Mouse (Mus musculus): ENCODE results near the gene Zfp160.
"Not testable (repeated sequence)": the region's sequence is repeated elsewhere in the genome, so short reads cannot be mapped to it uniquely, and the experiment has no call there.

Zfp160 gene

DNA sequence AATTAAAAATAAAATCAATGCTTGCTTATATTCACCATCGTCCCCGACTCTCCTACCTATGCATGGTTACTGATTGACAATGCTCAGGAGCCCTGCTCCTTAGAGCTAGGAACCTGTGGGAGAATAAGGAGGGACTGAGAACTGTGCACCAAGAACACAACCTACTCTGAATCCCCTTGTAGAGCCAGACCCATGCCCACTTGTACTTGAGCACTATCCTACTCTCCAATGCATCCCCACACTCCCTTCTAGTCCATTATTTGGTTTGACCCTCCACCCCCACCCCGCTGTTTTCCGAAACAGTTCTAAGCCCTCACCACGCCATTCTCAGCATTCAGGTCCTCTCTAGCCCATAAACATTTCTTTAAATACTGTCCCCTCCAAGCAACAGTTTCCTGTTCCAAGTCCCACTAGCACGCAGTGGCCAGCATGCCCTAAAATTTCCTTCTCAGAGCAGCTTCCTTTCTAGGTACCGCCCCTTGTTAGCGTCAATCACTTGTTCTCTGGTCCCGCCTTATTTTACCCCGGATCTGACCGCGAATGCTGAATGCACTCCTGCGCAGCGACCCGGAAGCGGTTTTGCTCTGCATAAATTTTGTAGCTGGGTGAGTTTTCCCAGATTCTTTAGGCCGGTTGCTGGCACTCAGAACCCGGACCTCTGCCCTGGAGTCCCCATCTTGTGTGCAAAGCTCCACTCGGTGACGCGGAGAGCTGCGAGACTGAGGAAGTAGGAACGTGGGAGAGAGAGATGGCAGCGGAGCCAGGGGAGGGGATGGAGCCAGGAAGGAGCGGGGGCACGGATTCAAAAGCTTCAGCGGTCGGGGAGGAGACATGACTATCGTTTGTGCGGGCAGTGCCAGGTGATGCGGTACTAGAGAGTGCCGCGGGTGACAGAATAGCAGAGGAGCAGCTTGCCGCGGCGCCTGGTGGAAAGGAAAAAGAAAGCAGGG is at the start of gene Zfp160:
Gene Zfp160, plus strand, starts transcription at position 522 of the 950 bp plus-strand sequence.
- peak; percentile 94 for DNase-seq

DNA sequence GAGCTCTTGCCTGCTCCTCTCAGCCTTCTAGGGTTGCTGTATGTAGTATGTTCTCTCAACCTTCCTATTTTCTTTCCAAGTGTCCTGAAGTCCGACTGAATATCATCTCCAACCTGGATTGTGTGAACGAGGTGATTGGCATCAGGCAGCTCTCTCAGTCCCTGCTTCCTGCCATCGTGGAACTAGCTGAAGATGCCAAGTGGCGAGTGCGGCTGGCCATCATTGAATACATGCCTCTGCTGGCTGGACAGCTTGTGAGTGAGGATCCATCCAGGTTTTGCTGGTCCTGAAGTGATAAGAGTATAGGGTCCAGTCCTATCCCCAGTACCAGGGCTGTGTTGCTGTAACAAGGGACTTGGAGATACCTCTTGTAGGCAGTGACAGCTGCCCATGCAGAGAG is 48.3 kb upstream of the Zfp160 start:
- no peak for DNase-seq

DNA sequence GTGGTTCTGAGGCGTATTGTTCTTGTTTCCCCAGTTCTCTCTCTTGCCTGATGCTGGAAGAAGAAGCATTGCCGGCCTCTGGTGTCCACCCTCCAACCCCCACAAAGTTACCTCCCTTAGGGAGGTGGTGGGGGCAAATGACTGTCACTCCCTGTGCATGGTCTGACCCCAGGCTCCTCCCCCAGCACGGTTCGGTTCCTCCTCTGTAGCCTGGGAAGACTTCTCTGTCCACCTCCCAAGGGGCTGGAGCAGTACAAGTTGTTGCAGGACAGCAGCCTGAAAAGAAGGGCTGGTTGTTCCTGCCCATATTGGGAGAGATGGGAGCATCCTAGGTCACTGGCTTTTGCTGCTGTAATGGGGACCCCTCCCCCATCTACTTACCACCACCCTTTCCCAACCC is 43.3 kb upstream of the Zfp160 start:
- no peak for DNase-seq

DNA sequence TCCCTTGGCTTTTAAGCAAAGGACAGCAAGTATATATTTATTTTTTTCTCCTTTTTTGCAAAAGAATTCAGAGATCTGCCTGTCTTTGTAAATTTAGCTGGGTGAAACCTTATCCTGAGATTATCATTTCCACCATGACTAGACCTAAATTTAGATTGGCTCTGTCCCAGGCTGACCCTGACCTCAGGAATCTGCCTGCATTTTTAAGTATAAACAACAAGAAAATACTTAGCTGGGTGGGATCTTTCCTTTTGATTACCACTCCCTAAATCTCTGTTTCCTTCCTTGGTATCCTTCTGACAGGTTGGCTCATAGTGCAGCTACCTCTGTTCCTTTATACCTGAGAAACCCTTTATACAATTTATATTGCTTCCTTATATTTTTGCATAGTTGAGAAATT is 42.0 kb upstream of the Zfp160 start:
- DNase-seq = no peak

DNA sequence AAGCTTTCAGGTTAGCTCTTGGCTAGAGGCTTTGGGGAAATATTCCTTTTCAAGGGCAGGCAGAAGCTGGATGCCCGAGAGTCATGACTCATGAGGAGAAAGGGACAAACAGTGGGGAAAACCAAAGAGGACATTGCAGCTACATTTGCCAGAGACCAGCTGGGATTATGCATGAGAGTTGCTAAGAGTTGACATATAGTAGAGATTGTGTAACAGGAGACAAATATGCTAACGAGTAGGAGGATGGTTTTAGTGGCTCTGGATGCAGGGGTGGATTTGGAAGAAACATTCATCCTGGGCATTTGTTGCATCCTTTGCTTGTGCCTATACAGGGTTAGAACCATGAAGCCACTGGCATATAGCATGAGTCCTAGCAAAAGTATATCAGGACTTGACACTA is 15.0 kb upstream of the Zfp160 start:
- DNase-seq = no peak

DNA sequence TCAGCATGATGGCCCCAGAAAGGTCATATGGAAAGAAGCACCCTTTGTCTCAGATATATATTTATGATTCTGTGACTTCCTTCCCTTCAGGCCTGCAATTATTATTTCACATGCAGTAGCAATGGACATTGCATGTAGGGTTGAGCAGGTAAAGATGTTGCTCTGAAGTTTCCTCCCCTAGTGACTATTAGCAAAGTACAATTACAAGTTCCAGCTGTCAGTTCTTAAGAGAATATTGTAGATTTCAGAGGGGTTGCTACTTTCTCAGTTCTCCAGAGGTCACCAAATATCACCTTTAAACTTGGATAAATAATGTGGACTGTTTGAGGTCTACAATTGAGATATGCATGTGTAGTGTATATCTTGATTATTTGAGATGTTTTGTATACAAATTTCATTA is 12.3 kb upstream of the Zfp160 start, which contains the start of gene Vmn1r233:
Gene Vmn1r233, minus strand, starts transcription at position 101 of the 400 bp plus-strand sequence.
- DNase-seq = no peak

DNA sequence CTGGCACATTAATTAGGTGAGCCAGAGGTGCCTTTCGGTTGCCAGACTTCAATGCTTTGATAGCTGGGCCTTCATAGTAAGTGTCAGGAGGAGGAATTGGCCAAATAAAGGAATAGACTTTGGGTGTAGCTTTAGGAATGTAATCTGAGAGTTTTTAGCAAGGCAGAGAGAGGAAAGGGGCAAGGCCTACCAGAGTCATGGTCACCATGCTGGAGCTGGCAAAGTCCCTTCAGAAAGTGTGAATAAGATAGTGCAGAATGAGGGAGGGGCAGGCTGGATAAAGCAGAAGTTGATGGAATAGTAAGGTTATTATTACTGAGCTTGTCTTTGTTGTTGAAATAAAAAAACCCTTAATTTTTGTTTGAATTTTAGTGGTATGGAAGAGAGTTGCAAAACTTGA is 1.0 kb downstream of the Zfp160 start:
- no peak for DNase-seq

DNA sequence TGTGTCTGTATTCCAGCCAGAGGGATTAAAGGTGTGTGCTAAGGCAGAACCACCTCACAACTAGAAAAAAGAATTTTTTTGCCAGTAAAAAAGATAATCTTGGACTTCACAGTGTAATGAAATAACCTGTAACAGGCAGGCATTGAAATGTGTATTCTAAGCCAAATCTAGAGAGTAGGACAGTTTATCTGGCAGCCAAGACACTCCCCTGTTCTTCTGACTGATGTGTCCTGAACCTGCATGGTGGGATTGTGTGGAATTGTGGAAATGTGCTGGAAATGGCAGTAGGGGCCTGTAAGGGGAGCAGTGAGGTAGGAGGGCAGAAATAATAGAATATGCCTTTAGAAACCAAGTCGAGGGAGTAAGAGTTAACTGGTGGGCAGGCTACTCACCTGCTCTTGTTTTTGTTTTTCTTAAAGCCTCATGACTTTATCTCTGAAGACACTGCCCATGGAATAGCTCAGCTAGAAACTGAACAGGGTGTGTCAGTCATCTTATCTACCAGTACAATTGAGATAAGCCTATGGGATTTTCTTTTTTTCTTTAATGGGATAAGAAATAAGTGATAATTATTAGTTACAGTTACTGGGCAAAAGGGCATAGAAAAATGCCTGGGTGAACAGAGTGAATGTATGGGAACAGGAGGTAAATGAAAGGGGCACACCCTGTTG is 9.8 kb downstream of the Zfp160 start:
- no peak for DNase-seq

DNA sequence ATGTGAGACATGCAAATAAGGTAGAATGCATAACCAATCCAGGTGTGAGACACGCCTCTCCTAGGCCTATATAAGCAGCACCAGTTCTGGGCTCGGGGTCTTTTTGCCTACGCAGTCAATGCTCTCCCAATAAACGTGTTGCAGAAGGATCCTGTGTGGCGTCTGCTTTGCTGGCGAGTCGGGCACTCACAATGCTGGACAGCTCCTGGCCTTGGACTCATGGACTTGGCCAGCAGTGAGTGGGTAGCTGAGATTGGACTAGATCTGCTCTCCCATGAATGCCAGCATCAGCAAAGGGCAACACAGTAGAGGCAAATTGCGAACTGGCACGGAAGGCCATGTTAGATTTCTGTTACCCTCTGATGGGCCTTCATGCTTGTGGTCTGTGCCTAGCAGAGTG is 39.3 kb downstream of the Zfp160 start:
- not testable (repeated sequence) for DNase-seq

DNA sequence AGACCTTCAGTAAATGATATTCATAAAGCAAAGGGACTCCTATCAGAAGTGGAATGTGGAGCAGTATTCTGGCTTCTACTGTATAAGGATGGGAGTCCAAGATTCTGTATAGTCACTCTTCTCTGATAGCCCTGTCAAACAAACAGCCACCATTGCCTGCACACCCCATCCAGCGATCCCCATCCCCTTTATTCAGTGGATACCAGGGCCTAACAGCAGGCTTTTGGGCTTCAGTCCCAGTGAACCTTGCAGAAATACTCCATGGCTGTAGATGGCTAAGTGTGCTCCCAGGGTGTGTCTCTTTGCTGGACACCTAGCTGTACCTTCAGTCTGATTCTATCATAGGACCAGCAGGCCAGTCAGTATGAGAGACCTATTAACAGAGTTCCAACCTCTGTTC is 42.2 kb downstream of the Zfp160 start:
- no peak for DNase-seq

DNA sequence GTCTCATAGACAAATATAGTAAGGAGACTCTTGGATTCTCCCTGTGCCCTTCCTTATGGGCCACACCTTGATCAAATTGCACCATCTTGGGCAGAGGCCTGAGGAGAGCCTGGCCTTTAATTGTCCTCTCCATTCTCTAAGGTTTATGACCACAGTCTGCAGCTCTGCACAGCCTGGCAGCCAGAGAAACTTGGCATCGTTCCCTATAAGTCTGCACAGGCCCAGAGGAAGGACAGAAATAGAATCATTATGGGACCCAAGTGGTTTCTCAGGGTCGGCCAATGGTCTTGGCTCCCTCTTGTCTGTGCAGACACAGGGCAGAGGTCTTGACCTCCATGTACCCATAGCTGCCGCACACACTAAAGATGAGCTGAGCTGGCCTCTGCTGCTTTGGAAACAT is 42.6 kb downstream of the Zfp160 start:
- DNase-seq = not testable (repeated sequence)

DNA sequence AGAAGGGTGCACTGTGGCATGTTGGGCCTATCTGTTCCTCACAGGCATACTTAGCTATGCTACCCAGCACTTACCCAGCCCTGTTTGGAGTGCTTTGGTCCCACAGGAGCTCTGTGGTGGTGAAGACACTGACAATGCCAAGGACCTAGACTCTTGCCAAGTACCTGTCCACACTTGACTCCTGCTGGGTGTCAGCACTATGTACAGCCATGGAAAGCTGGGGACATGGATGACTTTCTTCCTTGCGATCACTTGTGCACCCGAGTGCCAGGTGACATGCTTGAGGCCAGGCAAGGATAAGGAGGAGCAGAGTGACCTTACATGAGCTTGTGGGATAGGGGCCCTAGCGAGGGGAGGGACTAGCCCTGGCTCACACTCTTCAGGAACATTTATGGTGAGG is 43.2 kb downstream of the Zfp160 start:
- DNase-seq = not testable (repeated sequence)

DNA sequence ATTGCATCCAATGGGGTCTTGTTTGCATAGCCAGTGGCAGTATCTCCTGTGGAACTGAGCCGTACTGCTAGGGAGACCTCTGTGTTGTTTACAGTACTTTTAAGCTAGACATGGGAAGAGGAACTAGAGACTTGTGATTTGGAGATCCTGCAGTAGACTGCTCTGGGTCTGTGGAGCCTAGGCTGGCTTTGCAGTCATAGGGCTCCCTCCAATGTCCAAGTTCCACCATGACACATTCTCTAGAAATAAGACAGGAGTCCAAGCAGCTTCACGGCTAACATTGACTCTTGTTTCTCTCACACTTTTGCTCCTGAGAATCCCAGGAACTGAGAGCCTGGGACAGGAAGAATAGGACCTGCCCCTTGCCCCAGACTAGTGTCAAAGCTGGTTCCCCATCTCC is 44.6 kb downstream of the Zfp160 start:
- DNase-seq = no peak

DNA sequence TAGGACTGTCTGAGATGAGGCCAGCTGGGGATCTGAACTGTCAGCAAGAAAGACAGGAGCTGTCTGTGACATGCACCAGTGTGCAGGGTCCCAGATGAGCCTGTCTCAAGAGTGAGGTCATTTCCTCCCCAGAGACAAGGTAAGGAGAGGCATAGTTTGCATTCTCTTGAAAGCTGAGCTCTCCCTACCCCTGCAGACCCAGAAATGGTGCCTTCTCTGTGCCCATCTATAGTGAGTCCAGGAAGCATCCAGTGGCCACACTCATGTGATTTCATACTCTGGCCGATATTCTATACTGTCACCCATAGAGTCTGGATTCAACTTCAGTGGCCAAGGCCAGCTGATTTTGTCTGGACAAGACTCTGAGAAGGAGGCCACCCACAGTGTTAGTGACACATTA is 46.4 kb downstream of the Zfp160 start:
- DNase-seq = not testable (repeated sequence)

DNA sequence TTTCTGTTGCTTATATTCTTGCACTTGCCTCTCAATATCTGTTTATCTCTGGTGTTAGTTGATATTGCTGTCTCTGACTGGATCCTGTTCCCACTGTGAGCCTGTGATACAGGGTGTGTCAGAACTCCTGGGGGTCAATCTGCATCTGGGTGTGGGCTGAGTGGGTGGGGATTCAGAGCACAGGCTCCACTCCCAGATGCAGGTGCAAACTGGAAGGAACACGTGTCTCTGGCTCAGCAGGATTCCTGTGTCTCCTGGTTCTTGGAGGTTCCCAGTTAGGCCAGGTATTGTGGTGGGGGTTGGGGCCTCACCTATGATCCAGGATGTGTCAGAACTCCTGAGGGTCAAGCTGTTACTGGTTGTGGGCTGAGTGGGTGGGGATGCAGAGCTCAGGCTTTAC is 56.8 kb downstream of the Zfp160 start:
- no peak for DNase-seq

DNA sequence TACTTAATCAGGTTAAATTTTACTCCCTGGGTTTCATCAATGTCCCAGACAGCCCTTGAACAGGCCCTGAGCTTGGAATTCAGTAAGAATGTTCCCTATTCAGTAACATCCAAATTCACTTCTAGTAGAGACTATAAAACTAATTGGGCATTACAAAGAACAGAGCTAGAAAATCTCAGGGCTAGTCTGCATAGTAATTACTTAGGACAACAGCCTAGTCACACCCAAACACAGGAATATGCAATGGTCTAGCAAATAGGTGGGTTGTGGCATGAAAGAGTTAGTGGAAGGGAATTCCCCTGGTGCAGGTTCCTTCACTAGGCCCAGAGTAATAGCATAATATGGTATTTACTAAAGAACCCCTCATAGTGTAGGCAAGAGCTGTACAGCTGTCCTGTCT is 58.3 kb downstream of the Zfp160 start:
- no peak for DNase-seq

DNA sequence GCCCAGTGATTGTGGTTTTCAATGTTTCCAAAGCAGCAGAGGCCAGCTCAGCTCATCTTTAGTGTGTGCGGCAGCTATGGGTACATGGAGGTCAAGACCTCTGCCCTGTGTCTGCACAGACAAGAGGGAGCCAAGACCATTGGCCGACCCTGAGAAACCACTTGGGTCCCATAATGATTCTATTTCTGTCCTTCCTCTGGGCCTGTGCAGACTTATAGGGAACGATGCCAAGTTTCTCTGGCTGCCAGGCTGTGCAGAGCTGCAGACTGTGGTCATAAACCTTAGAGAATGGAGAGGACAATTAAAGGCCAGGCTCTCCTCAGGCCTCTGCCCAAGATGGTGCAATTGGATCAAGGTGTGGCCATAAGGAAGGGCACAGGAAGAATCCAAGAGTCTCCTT is 60.7 kb downstream of the Zfp160 start:
- DNase-seq = not testable (repeated sequence)

DNA sequence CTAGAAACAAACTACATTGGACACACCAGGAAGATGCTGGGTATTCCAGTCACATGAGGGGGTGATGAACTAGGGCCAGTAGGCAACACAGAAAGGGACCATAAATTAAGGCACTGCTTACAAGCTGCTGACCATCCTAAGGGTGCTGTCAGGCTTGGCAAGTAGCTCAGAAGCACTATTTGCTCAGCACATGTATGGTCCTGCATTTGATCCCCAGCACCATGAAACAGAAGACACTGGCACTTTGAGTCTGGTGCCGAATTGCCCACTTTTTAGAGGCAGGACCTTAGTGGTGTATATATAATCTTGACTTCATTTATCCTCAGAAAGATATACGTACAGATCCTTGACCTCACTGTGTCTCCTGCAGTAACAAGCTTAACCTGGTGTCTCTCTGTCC is 62.3 kb downstream of the Zfp160 start:
- not testable (repeated sequence) for DNase-seq
